21 mouse cellular contexts compared by ENCODE assay signal in genomic region chrX:157334726-157335125, GRCm38 (mm10).
DNase-seq lines count a peak whose midpoint lies in the region; ATAC-seq and TF ChIP-seq lines count a peak whose summit lies in the region.
"Had no signal": no experiment of that assay in that cellular context is flagged by ENCODE, and none has a peak within 500 bp of the region (broad histone marks: within the 10 kb centered on the region; RNA-seq: fewer than 3 reads in every experiment).

No protein-coding gene starts in this region.

- no peak for TF ChIP-seq CTCF in gastrocnemius, adult 2 months (IDR thresholded peaks at IDR 0.05)
- TF ChIP-seq CTCF in liver, postnatal 0 days (IDR thresholded peaks at IDR 0.05; ENCODE audit: low read depth), result no peak

- no peak overlapping the region for H3K4me3 ChIP-seq in gastrocnemius, adult 2 months
- H3K4me3 ChIP-seq in kidney, embryonic 15.5 days (replicated peaks), result no peak overlapping the region
- H3K4me3 ChIP-seq in liver, postnatal 0 days (ENCODE audit: low read depth, low read length), result no peak overlapping the region
- H3K4me3 ChIP-seq in liver, embryonic 11.5 days (ENCODE audit: low read depth, low read length), result no peak overlapping the region
- H3K4me3 ChIP-seq: embryonic facial prominence, embryonic 10.5 days; forebrain, embryonic 13.5 days; heart, adult 2 months; heart, embryonic 15.5 days; hindbrain, embryonic 13.5 days had no signal

- ATAC-seq in kidney, embryonic 15.5 days (replicated peaks; ENCODE audit: low FRiP score), result peak; percentile 70
- no peak for ATAC-seq in liver, postnatal 0 days
- ATAC-seq in liver, embryonic 11.5 days (replicated peaks; ENCODE audit: low FRiP score), result no peak
- ATAC-seq: forebrain, embryonic 13.5 days; forebrain, postnatal 0 days; hindbrain, postnatal 0 days had no signal

- no peaks in the 10 kb centered on the region for H3K4me1 ChIP-seq in kidney, embryonic 15.5 days
- no peaks in the 10 kb centered on the region for H3K4me1 ChIP-seq in liver, postnatal 0 days (ENCODE audit: insufficient read depth)
- no peaks in the 10 kb centered on the region for H3K4me1 ChIP-seq in liver, embryonic 11.5 days (replicated peaks; ENCODE audit: control insufficient read depth, insufficient read depth, low read length)
- H3K4me1 ChIP-seq: embryonic facial prominence, embryonic 10.5 days; forebrain, embryonic 13.5 days; heart, embryonic 15.5 days; hindbrain, embryonic 13.5 days had no signal

- H3K9ac ChIP-seq in kidney, embryonic 15.5 days, result no peak overlapping the region
- no peak overlapping the region for H3K9ac ChIP-seq in liver, postnatal 0 days (replicated peaks)
- H3K9ac ChIP-seq in liver, embryonic 11.5 days (ENCODE audit: low read depth, low read length), result no peak overlapping the region
- H3K9ac ChIP-seq: forebrain, embryonic 13.5 days; forebrain, postnatal 0 days; heart, embryonic 15.5 days; hindbrain, embryonic 13.5 days had no signal

- no peak for TF ChIP-seq EP300 in liver, postnatal 0 days (IDR thresholded peaks at IDR 0.05; ENCODE audit: low read depth)

- H3K4me2 ChIP-seq in kidney, embryonic 15.5 days, result no peak overlapping the region
- no peak overlapping the region for H3K4me2 ChIP-seq in liver, postnatal 0 days (ENCODE audit: low read depth, low read length)
- no peak overlapping the region for H3K4me2 ChIP-seq in liver, embryonic 11.5 days
- H3K4me2 ChIP-seq: forebrain, embryonic 13.5 days; heart, embryonic 11.5 days; heart, embryonic 15.5 days; hindbrain, embryonic 13.5 days had no signal

- 0 out of 2 replicates have a peak, but pooled peaks cover 5% of the 10 kb centered on the region for H3K27me3 ChIP-seq in kidney, embryonic 15.5 days
- no peaks in the 10 kb centered on the region for H3K27me3 ChIP-seq in liver, postnatal 0 days (ENCODE audit: insufficient read depth, low read length)
- no peaks in the 10 kb centered on the region for H3K27me3 ChIP-seq in liver, embryonic 11.5 days (replicated peaks; ENCODE audit: control insufficient read depth, insufficient read depth, low read length)
- H3K27me3 ChIP-seq: CH12.LX; forebrain, embryonic 13.5 days; heart, embryonic 15.5 days; hindbrain, embryonic 13.5 days had no signal

- H3K36me3 ChIP-seq in kidney, embryonic 15.5 days, result no peaks in the 10 kb centered on the region
- no peaks in the 10 kb centered on the region for H3K36me3 ChIP-seq in liver, postnatal 0 days (replicated peaks; ENCODE audit: insufficient read depth, low read length)
- H3K36me3 ChIP-seq in liver, embryonic 11.5 days (ENCODE audit: control insufficient read depth, insufficient read depth, low read length), result no peaks in the 10 kb centered on the region
- H3K36me3 ChIP-seq: embryonic facial prominence, embryonic 10.5 days; heart, embryonic 15.5 days; hindbrain, embryonic 13.5 days had no signal

- 29% methylated on average over 4 of the region's 4 CpGs for WGBS in kidney, embryonic 15.5 days
- 37% methylated on average over 4 of the region's 4 CpGs for WGBS in liver, postnatal 0 days (ENCODE audit: insufficient replicate concordance)
- WGBS in liver, embryonic 11.5 days, result 37% methylated on average over 4 of the region's 4 CpGs

- peak; percentile 36 for DNase-seq in gastrocnemius, adult 2 months
- DNase-seq in gastrocnemius, postnatal 10 days, result no peak
- no peak for DNase-seq in kidney, postnatal 14 days
- DNase-seq in liver, postnatal 0 days, result peak; percentile 11
- no peak for DNase-seq in liver, embryonic 11.5 days (ENCODE audit: low spot score)
- DNase-seq in adrenal gland, adult 8-10 months, result no peak
- DNase-seq: adrenal gland, adult 2 months; adrenal gland, postnatal 36 days; cerebellum, adult 2 months; cerebellum, postnatal 10 days; forebrain, postnatal 0 days; heart, adult 2 months; heart, postnatal 14 days had no signal

- intact Hi-C loops in gastrocnemius, adult 2 months (cut with DNase I), result loop anchor here (10.0 kb wide), 1 partner anchor 120 kb away; no protein-coding TSS in a partner anchor

- peak overlapping the region; percentile 58 for H3K27ac ChIP-seq in gastrocnemius, adult 2 months
- H3K27ac ChIP-seq in kidney, embryonic 15.5 days, result no peak overlapping the region
- H3K27ac ChIP-seq in liver, postnatal 0 days (ENCODE audit: low read depth), result no peak overlapping the region
- no peak overlapping the region for H3K27ac ChIP-seq in liver, embryonic 11.5 days (ENCODE audit: low read depth, low read length)
- H3K27ac ChIP-seq: embryonic facial prominence, embryonic 10.5 days; forebrain, embryonic 13.5 days; heart, adult 2 months; heart, embryonic 15.5 days; hindbrain, embryonic 13.5 days; hindbrain, postnatal 0 days had no signal

- no peaks in the 10 kb centered on the region for H3K9me3 ChIP-seq in kidney, embryonic 15.5 days (replicated peaks)
- H3K9me3 ChIP-seq in liver, postnatal 0 days (ENCODE audit: low read length), result no peaks in the 10 kb centered on the region
- no peaks in the 10 kb centered on the region for H3K9me3 ChIP-seq in liver, embryonic 11.5 days (ENCODE audit: control insufficient read depth, low read length)
- H3K9me3 ChIP-seq: embryonic facial prominence, embryonic 10.5 days; forebrain, embryonic 13.5 days; heart, embryonic 15.5 days; hindbrain, embryonic 13.5 days had no signal

Comparison
In these comparisons a context has a peak if more than half of its experiments do, and no peak if none do; other contexts are left out.
1. DNase-seq: peak in gastrocnemius, adult 2 months (single experiment) and liver, postnatal 0 days (single experiment); none in gastrocnemius, postnatal 10 days (single experiment), kidney, postnatal 14 days (single experiment), liver, embryonic 11.5 days (single experiment) and adrenal gland, adult 8-10 months (single experiment).